Mouse (Mus musculus): ENCODE data around the gene Hspe1.

The Hspe1 gene

GRCm38 (mm10) chr1:55135846-55136245 is 47.9 kb downstream of the Hspe1 start:
- DNase-seq, result no peak
